Mouse (Mus musculus) spleen, adult 2 months (tissue): ENCODE measurements around the gene Kcnq5. TPM values are rescaled to one million over a fixed set of nuclear protein-coding genes. Genes with fewer than 3 reads are reported as not detected.

ENCODE experiments used
- DNase-seq, 2 experiments: peaks; one replicate each; pipeline versions ENCODE4 v3.0.0 to v3.0.0-alpha.2; 2012 to 2021; ENCODE audit warnings: low spot score in 2 of 2, low read depth in 1 of 2
- H3K27ac ChIP-seq: fragments of 200-500 bp; 2 replicates; pipeline ENCODE4 v1.5.1; 2012; ENCODE audit warnings: low read length, inconsistent platforms; ENCODE audit not compliant: insufficient read depth
- H3K27me3 ChIP-seq: fragments of 200-500 bp; 2 replicates; pipeline ENCODE4 v1.6.1; 2012; ENCODE audit warnings: mild to moderate bottlenecking, moderate library complexity, low read length, inconsistent platforms; ENCODE audit not compliant: control insufficient read depth, insufficient read depth
- H3K36me3 ChIP-seq: fragments of 200-500 bp; 2 replicates; pipeline ENCODE4 v1.6.1; 2012; ENCODE audit warnings: mild to moderate bottlenecking, low read length, inconsistent platforms; ENCODE audit not compliant: control insufficient read depth, insufficient read depth
- H3K4me1 ChIP-seq: fragments of 200-500 bp; 2 replicates; pipeline ENCODE4 v1.6.1; 2011; ENCODE audit warnings: inconsistent platforms; ENCODE audit not compliant: control insufficient read depth, insufficient read depth, insufficient read length
- H3K4me3 ChIP-seq: fragments of 200-500 bp; 2 replicates; pipeline ENCODE4 v1.5.1; 2011; ENCODE audit warnings: mild to moderate bottlenecking, inconsistent platforms; ENCODE audit not compliant: insufficient read depth, insufficient read length; ENCODE audit errors: extremely low read depth
- CTCF ChIP-seq: fragments of 200-500 bp; IDR thresholded peaks from 2 replicates; pipeline ENCODE4 v1.5.1; 2011; ENCODE audit warnings: mild to moderate bottlenecking, inconsistent platforms; ENCODE audit not compliant: insufficient read depth, insufficient read length, insufficient replicate concordance; ENCODE audit errors: extremely low read depth
- POLR2A ChIP-seq: fragments of 200-500 bp; IDR thresholded peaks from 2 replicates; pipeline ENCODE4 v1.6.1; 2011; ENCODE audit warnings: low read depth, low read length, inconsistent platforms
- WGBS: fragments of 180-500 bp; shearing (Covaris S2); methylation state at CpG from one replicate; pipeline ENCODE4 v1.1.7; 2018; 5-methylcytosine and 5-hydroxymethylcytosine counted together
- polyA plus RNA-seq: library from polyadenylated mRNA; depleted of rRNA; stranded (reverse); fragments of >200 nt; gene quantifications from 2 replicates; pipeline ENCODE4 v1.2.3, GENCODE M21; 2012

The Kcnq5 gene
- polyA plus RNA-seq, 1 experiment, result 0.68 TPM

GRCm38 (mm10) chr1:21650820-21651219 is 310.9 kb downstream of the Kcnq5 start:
- no peak overlapping the region for H3K4me3 ChIP-seq
- TF ChIP-seq CTCF (no peak), POLR2A (no peak)

GRCm38 (mm10) chr1:21635406-21635805 is 326.3 kb downstream of the Kcnq5 start:
- no peaks in the 10 kb centered on the region for H3K27me3 ChIP-seq
- H3K4me3 ChIP-seq, result no peak overlapping the region
- no peak for TF ChIP-seq CTCF
- TF ChIP-seq POLR2A, result no peak
- DNase-seq, result no peak
- H3K36me3 ChIP-seq, result no peaks in the 10 kb centered on the region
- no peak overlapping the region for H3K27ac ChIP-seq
- H3K4me1 ChIP-seq, result no peaks in the 10 kb centered on the region
- WGBS, result 84% methylated on average over 2 of the region's 2 CpGs

More at GRCm38 (mm10) chr1:21650820-21651219, 310.9 kb downstream of the Kcnq5 start:
- 61% methylated on average over 4 of the region's 4 CpGs for WGBS
- Histone ChIP-seq H3K4me1 (no peaks in the 10 kb centered on the region), H3K36me3 (no peaks in the 10 kb centered on the region), H3K27me3 (no peaks in the 10 kb centered on the region), H3K27ac (no peak overlapping the region)
- DNase-seq, result peak in 1 of 2 experiments; percentile 0

DNA sequence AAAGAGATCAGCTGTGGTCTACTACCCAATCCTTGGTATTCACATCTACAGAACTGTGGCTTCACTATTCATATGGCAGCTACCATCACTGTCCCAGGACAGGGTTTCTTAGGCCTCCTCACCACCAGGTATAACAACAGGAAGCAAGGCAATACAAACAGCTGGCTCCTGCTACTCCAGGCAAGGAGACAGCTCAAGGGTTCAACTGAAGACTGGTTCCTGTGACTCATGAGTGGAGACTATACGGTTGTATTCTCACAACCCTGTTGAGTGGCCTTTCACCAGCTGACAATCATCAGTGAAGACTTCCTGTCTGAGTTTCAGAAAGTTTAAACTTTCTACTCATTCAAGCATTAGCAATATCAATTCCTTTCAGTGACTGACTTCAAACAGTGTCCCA is 327.7 kb downstream of the Kcnq5 start:
- TF ChIP-seq POLR2A (no peak), CTCF (no peak)

GRCm38 (mm10) chr1:21622455-21622854 is 339.3 kb downstream of the Kcnq5 start:
- H3K27ac ChIP-seq, result no peak overlapping the region
- no peaks in the 10 kb centered on the region for H3K36me3 ChIP-seq
- no peak overlapping the region for H3K4me3 ChIP-seq
- DNase-seq, result no peak
- 91% methylated on average over 2 of the region's 2 CpGs for WGBS
- TF ChIP-seq CTCF (no peak), POLR2A (no peak)
- peaks cover 4% of the 10 kb centered on the region; the same call in 1 of the 2 replicates for H3K4me1 ChIP-seq
- H3K27me3 ChIP-seq, result no peaks in the 10 kb centered on the region

More for the DNA sequence above, 327.7 kb downstream of the Kcnq5 start:
- no peaks in the 10 kb centered on the region for H3K36me3 ChIP-seq
- no peak for DNase-seq
- H3K27me3 ChIP-seq, result no peaks in the 10 kb centered on the region
- H3K4me1 ChIP-seq, result no peaks in the 10 kb centered on the region
- H3K27ac ChIP-seq, result no peak overlapping the region
- 47% methylated on average over 1 of the region's 1 CpGs for WGBS
- H3K4me3 ChIP-seq, result no peak overlapping the region

GRCm38 (mm10) chr1:21622039-21622438 is 339.7 kb downstream of the Kcnq5 start:
- TF ChIP-seq POLR2A (no peak), CTCF (no peak)
- no peak overlapping the region for H3K27ac ChIP-seq
- H3K27me3 ChIP-seq, result no peaks in the 10 kb centered on the region
- H3K36me3 ChIP-seq, result no peaks in the 10 kb centered on the region
- 84% methylated on average over 1 of the region's 1 CpGs for WGBS
- peaks cover 4% of the 10 kb centered on the region; the same call in 1 of the 2 replicates for H3K4me1 ChIP-seq
- H3K4me3 ChIP-seq, result no peak overlapping the region
- no peak for DNase-seq

GRCm38 (mm10) chr1:21618712-21619111 is 343.0 kb downstream of the Kcnq5 start:
- H3K27ac ChIP-seq, result no peak overlapping the region
- TF ChIP-seq POLR2A, result no peak
- no peak for TF ChIP-seq CTCF
- DNase-seq, result peak; percentile 2
- H3K27me3 ChIP-seq, result no peaks in the 10 kb centered on the region
- no peaks in the 10 kb centered on the region for H3K36me3 ChIP-seq
- 42% methylated on average over 3 of the region's 3 CpGs for WGBS
- H3K4me3 ChIP-seq, result no peak overlapping the region
- H3K4me1 ChIP-seq, result peaks cover 4% of the 10 kb centered on the region; the same call in 1 of the 2 replicates

DNA sequence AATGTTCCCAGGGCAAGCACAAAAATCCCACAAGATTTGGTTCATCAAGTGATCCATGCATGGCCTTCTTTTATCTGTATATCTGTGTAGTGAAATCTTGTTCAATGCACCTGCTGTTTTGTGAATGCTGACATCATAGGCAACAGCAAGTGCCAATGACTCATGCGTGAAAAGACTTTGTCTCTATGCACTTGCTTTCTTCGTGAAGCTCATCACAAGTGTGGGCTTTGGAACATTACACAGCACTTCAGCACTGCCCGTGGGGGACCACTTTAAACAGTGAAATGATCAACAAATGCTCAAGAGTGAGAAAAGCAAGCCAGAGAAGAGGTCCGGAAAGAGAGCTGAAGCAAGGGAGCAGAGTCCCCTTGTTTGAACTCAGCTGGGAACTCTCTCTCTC is 345.1 kb downstream of the Kcnq5 start:
- 78% methylated on average over 4 of the region's 4 CpGs for WGBS
- no peak for TF ChIP-seq POLR2A
- no peak for TF ChIP-seq CTCF
- H3K4me1 ChIP-seq, result peaks cover 4% of the 10 kb centered on the region; the same call in 1 of the 2 replicates
- H3K4me3 ChIP-seq, result no peak overlapping the region
- H3K27me3 ChIP-seq, result no peaks in the 10 kb centered on the region
- no peak for DNase-seq
- H3K27ac ChIP-seq, result no peak overlapping the region
- H3K36me3 ChIP-seq, result no peaks in the 10 kb centered on the region
